Mouse (Mus musculus) layer of hippocampus, adult 2 months (tissue): Measurements from ENCODE around the gene Gchfr. TPM values are rescaled to one million over a fixed set of nuclear protein-coding genes. Genes with fewer than 3 reads are reported as not detected.

Experiments used
- DNase-seq, 2 experiments: peaks; one replicate each; pipeline ENCODE4 v3.0.0; 2022; ENCODE audit warnings: low spot score in 2 of 2
- H3K27ac ChIP-seq: fragments of 200-600 bp; 2 replicates; pipeline ENCODE4 v1.8.1; 2022
- H3K4me3 ChIP-seq: fragments of 200-600 bp; 2 replicates; pipeline ENCODE4 v1.8.1; 2022; ENCODE audit warnings: mild to moderate bottlenecking
- CTCF ChIP-seq: fragments of 200-600 bp; conservative IDR thresholded peaks from 2 replicates; pipeline ENCODE4 v1.8.1; 2022; ENCODE audit warnings: antibody characterized with exemption, mild to moderate bottlenecking, moderate library complexity
- total RNA-seq, 2 experiments: library from RNA; stranded (reverse); gene quantifications; 2 replicates each; pipeline ENCODE4 v1.2.3; 2021

Gene Gchfr
- total RNA-seq, 2 experiments from 2014 or later, result not detected

- H3K27ac ChIP-seq, result no peak overlapping the region
- H3K4me3 ChIP-seq, result no peak overlapping the region
- DNase-seq, result no peak
- TF ChIP-seq CTCF, result no peak
These were observed 15.3 kb downstream of the Gchfr start for GRCm38 (mm10) chr2:119182914-119183313.

- peak; percentile 77 to 89 for DNase-seq
- Histone ChIP-seq H3K27ac (peak overlapping the region; percentile 28; the same call in 1 of the 2 replicates), H3K4me3 (peak overlapping the region; percentile 46)
- peak; percentile 72 for TF ChIP-seq CTCF
These were observed 21.6 kb downstream of the Gchfr start for GRCm38 (mm10) chr2:119189029-119189710.

- Histone ChIP-seq H3K4me3 (no peak overlapping the region), H3K27ac (no peak overlapping the region)
- DNase-seq, result no peak
- TF ChIP-seq CTCF, result no peak
These were observed 23.4 kb downstream of the Gchfr start for GRCm38 (mm10) chr2:119190969-119191368.

GRCm38 (mm10) chr2:119194140-119194539, 26.6 kb downstream of the Gchfr start:
- no peak for DNase-seq
- peak overlapping the region; percentile 25; the same call in 1 of the 2 replicates for H3K27ac ChIP-seq
- H3K4me3 ChIP-seq, result no peak overlapping the region
- TF ChIP-seq CTCF, result no peak

GRCm38 (mm10) chr2:119196316-119197108, 28.9 kb downstream of the Gchfr start:
- H3K27ac ChIP-seq, result no peak overlapping the region
- TF ChIP-seq CTCF, result no peak
- no peak for DNase-seq
- H3K4me3 ChIP-seq, result no peak overlapping the region

GRCm38 (mm10) chr2:119197493-119197892, 29.9 kb downstream of the Gchfr start:
- Histone ChIP-seq H3K27ac (no peak overlapping the region), H3K4me3 (no peak overlapping the region)
- no peak for DNase-seq
- no peak for TF ChIP-seq CTCF

GRCm38 (mm10) chr2:119198049-119198448, 30.5 kb downstream of the Gchfr start:
- H3K27ac ChIP-seq, result no peak overlapping the region

GRCm38 (mm10) chr2:119198934-119199333, 31.4 kb downstream of the Gchfr start:
- Histone ChIP-seq H3K4me3 (no peak overlapping the region), H3K27ac (no peak overlapping the region)
- DNase-seq, result no peak
- TF ChIP-seq CTCF, result no peak

More at GRCm38 (mm10) chr2:119198049-119198448, 30.5 kb downstream of the Gchfr start:
- no peak for DNase-seq
- no peak overlapping the region for H3K4me3 ChIP-seq
- no peak for TF ChIP-seq CTCF

- DNase-seq, result no peak
- TF ChIP-seq CTCF, result no peak
- H3K27ac ChIP-seq, result no peak overlapping the region
- no peak overlapping the region for H3K4me3 ChIP-seq
These were observed 35.4 kb downstream of the Gchfr start for GRCm38 (mm10) chr2:119202914-119203453.

GRCm38 (mm10) chr2:119203871-119204460, 36.4 kb downstream of the Gchfr start:
- no peak for TF ChIP-seq CTCF
- Histone ChIP-seq H3K4me3 (no peak overlapping the region), H3K27ac (no peak overlapping the region)
- no peak for DNase-seq

GRCm38 (mm10) chr2:119207961-119208343, 40.4 kb downstream of the Gchfr start:
- peak overlapping the region; percentile 79 for H3K4me3 ChIP-seq

GRCm38 (mm10) chr2:119208344-119209175, 41.0 kb downstream of the Gchfr start, which contains the start of the genes Zfyve19 and Dnajc17:
TSS of gene Zfyve19 (plus strand) at chr2:119208617.
TSS of gene Dnajc17 (minus strand) at chr2:119208795.
- Histone ChIP-seq H3K4me3 (peak within 1 kb of the TSS; percentile 79), H3K27ac (peak within 1 kb of the TSS; percentile 93)
- TF ChIP-seq CTCF, result peak; percentile 10; the same call in 1 of the 2 replicates
- DNase-seq, result peak; percentile 96 to 97

More at GRCm38 (mm10) chr2:119207961-119208343, 40.4 kb downstream of the Gchfr start:
- TF ChIP-seq CTCF, result no peak
- peak overlapping the region; percentile 93 for H3K27ac ChIP-seq
- DNase-seq, result no peak
